Mouse (Mus musculus) erythroblast, embryonic 14.5 days (primary cell): ENCODE measurements around the gene Usp32.

Source experiments
- GATA1 ChIP-seq: IDR thresholded peaks from 2 replicates; pipeline ENCODE4 v1.6.1; 2012; ENCODE audit warnings: low read length, inconsistent platforms, mixed read lengths
- TAL1 ChIP-seq: IDR thresholded peaks from 3 replicates; pipeline ENCODE4 v1.6.1; 2012; ENCODE audit warnings: low read length, inconsistent platforms, mixed read lengths

- no peak for TF ChIP-seq TAL1
- TF ChIP-seq GATA1, result no peak
Measured at GRCm38 (mm10) chr11:85139581-85140540, at the start of gene Usp32.
